Mouse (Mus musculus) gastrocnemius, postnatal 4 days (tissue): Measurements from ENCODE around the gene Myo1e. TPM values are rescaled to one million over a fixed set of nuclear protein-coding genes. Genes with fewer than 3 reads are reported as not detected.

Experiments used
- DNase-seq, 2 experiments: peaks; one replicate each; pipeline ENCODE4 v3.0.0; 2021 to 2022; ENCODE audit warnings: low spot score in 2 of 2, mixed read lengths in 2 of 2
- total RNA-seq, 2 experiments: library from RNA; stranded (reverse); gene quantifications; 2 replicates each; pipeline ENCODE4 v1.2.3; 2021

The Myo1e gene
- total RNA-seq, 2 experiments from 2014 or later: 27.9 to 34.7 TPM

GRCm38 (mm10) chr9:70220461-70221170 lies 13.5 kb downstream of the Myo1e start:
- DNase-seq: no peak

- no peak for DNase-seq
These were observed 16.0 kb downstream of the Myo1e start for GRCm38 (mm10) chr9:70223142-70223541.

- no peak for DNase-seq
These were observed 16.9 kb downstream of the Myo1e start for GRCm38 (mm10) chr9:70224046-70224445.

DNA sequence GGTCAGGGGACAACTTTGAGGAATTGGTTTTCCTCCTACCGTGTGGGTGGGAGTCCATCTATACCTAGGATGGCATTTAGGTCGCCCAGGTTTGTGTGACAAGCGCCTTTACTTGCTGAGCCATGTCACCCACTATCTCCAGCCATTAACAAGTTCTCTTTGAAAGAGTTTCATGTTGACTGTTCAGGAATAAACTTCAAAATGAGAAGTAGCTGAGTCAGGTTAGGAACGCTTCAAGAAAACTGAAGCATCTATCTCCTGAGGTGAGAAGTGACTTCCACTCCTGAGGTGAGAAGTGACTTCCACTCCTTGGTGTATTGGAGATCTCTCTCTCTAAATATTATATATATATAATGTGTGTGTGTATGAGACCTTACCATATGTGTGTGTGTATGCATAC lies 19.2 kb downstream of the Myo1e start:
- no peak for DNase-seq

- DNase-seq: no peak
These were observed 22.7 kb downstream of the Myo1e start for GRCm38 (mm10) chr9:70229823-70230222.

GRCm38 (mm10) chr9:70232044-70233010 lies 25.2 kb downstream of the Myo1e start:
- DNase-seq: no peak

DNA sequence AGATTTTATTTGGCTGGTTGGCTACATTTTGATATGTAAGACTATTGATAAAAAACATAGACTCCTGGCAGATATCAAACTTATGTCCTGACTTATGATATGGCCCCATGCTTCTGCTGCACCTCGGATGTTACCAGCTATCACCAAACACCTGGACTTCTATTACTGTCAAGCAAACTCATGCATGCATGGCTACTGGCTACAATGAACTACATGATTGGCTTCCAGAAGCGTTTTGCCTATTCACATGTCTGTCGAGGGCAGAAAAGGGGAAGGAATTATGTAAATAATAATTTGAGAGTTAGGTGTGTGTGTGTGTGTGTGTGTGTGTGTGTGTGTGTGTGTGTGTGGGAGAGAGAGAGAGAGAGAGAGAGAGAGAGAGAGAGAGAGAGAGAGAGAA lies 30.0 kb downstream of the Myo1e start:
- no peak for DNase-seq

DNA sequence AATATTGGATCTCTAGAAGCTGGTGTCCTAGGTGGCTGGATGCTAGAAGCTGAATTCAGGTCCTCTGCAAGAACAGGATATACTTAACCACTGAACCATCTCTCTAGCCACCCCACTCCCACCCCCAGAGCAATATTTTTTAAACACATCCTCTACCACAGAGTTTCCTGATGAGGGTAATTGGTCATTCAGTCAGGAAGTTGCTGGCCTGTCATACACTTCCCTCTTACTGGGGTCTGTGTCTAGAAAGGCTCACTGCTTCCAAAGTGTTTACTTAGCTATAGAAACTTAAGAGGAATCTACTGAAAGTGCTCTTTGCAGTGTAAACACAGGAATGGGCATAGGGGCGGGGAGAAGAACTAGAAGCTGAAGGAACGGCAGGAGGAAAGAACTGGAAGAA lies 30.4 kb downstream of the Myo1e start:
- no peak for DNase-seq

DNA sequence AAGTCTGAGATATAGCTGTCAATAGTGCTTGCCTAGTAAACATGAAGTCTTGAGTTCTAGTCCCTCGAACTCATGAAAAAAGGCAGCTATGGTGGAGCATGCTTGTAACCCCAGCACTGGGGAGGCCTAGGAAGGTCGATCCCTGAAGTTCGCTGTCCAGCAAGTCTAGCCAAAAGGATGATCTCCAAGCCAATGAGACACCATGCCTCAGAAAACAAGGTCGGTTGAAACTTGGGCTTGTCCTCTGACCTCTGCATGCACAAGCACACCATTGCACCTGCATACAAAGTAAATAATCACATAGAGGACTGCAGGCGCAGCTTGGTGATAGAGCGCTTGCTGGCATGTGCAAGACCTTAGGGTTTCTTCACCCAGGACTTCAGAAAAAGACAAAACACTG lies 31.2 kb downstream of the Myo1e start:
- DNase-seq: no peak

DNA sequence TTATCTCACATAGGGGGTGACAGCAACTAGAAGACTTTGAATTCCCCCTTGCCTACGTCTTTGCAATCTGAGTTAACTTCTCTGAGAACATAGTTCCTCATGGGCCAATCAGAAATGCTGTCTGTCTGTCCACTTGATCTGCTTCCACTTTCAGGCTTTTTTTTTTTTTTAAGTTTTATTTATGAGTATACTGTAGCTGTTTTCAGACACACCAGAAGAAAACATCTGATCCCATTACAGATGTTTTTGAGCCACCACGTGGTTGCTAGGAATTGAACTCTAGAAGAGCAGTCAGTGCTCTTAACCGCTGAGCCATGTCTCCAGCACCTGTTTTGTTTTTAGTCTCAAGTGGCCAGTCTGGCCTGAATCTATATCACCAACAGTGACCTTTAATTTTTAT lies 32.1 kb downstream of the Myo1e start:
- DNase-seq: no peak

GRCm38 (mm10) chr9:70240703-70241410 lies 33.7 kb downstream of the Myo1e start:
- DNase-seq: no peak

- no peak for DNase-seq
These were observed 34.3 kb downstream of the Myo1e start for GRCm38 (mm10) chr9:70241411-70241961.

DNA sequence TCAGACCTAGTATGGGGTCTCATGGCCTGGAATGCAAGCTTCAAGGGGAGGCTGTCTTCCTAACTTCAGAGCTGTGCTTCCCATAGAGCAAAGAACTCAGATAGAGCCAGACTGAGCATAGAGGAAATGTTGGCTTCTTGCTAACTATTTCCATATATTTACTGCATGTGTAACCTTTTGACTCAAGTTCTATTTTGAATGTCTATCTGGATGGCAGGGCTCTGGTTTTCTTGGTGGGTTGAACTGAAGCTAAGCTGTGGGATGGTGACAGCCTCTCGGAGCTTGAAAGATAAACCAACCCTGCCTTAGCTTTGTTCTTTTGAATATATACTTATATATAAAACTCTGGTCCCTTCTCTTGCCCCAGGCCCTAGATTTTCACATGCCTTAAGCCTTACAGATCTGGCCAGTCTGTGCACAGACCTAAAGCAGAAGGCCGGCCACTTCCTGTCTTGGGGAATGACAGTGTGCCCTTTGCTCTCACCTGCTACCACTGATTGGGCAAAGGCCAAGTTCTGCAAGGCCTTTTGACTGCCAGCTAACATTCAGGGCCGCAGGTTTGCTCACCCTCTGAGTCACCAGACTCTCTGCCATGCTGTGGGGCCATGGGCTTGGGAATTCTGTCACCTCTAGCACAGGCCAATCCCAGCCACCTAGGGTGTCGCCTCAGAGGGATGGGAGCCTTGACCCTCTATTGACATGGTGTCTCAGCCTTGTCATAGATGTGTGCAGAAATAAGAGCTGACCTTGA lies 35.1 kb downstream of the Myo1e start:
- DNase-seq: no peak

- no peak for DNase-seq
These were observed 36.1 kb downstream of the Myo1e start for GRCm38 (mm10) chr9:70243241-70243640.

GRCm38 (mm10) chr9:70243708-70244107 lies 36.6 kb downstream of the Myo1e start:
- no peak for DNase-seq

GRCm38 (mm10) chr9:70244115-70244514 lies 37.0 kb downstream of the Myo1e start:
- DNase-seq: no peak

DNA sequence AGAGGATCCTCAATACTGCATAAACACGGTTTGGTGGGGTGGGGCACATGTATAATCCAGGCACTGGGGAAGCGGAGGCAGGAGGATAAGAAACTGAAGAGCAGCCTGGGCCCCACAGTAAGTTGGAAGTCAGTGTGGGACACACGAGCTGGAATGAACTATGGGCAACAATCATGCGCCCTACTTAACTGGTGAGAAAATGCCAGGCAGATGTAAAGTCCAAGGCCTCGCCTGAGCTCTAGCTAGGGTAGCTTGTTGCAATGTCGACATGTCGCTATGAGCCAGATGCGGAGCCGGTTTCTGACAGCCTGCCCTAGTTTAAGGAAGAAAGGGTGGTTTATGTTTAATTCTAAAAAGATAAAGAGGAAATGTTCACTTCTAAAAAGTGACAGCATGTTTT lies 37.9 kb downstream of the Myo1e start:
- DNase-seq: no peak

DNA sequence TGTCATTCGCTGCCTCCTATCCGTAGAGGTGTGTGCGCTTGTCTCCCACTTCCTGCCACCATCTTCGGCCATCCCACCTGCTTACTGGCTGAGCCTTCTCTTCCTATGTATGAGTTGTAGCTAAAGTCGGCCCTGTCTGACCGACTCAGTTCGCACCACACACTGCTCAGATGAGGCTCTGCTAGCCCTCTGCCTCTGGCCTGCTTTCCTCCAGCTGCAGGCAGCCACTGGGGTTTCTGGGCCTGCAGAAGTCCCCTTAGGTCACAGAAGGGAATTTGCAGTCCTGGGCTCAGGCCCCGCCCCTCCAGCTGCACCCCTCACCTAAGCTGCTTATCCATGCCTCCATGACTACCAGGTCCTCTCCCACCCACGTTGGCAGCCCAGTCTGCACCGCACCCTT lies 39.3 kb downstream of the Myo1e start:
- DNase-seq: no peak

- DNase-seq: no peak
These were observed 40.9 kb downstream of the Myo1e start for GRCm38 (mm10) chr9:70248046-70248445.

DNA sequence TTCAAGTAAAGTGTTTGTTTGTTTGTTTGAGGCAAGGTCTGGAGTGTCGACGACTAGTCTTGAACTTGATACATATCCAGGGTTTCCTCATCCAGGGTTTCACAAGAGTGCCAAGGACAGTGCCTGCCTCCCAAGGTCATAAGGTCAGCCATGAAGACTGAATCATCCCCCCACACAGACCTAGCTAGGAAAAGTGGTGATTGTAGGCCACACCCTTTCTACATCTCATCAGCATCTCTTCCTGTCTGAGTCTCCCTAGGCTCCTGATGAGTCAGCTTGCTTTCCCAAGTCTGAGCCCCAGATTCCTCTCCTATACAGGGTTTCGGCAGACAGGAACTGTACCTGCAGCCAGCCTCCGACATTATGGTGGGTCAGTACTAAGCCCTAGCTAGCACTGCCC lies 41.7 kb downstream of the Myo1e start:
- no peak for DNase-seq
